ENCODE assay signal across 8 mouse cellular contexts in genomic region chr2:51542272-51542671, GRCm38 (mm10).
DNase-seq lines count a peak whose midpoint lies in the region; ATAC-seq and TF ChIP-seq lines count a peak whose summit lies in the region.

No protein-coding gene starts in this region.

- intact Hi-C loops in left cerebral cortex, adult 2 months (cut with DNase I): no loop called here

- TF ChIP-seq POLR2A in ES-Bruce4 (IDR thresholded peaks at IDR 0.05; ENCODE audit: insufficient read depth, low read length): no peak

- 88% methylated on average over 4 of the region's 4 CpGs for WGBS in neural tube, embryonic 15.5 days

- H3K4me1 ChIP-seq in ES-Bruce4 (ENCODE audit: control insufficient read depth, insufficient read depth, low read length): no peaks in the 10 kb centered on the region
- 0 out of 2 replicates have a peak, but pooled peaks cover 4% of the 10 kb centered on the region for H3K4me1 ChIP-seq in neural tube, embryonic 15.5 days

- H3K36me3 ChIP-seq in ES-Bruce4 (ENCODE audit: control insufficient read depth, insufficient read depth, low read length, poor library complexity, severe bottlenecking): no peaks in the 10 kb centered on the region
- no peaks in the 10 kb centered on the region for H3K36me3 ChIP-seq in neural tube, embryonic 15.5 days

- TF ChIP-seq EP300 in ES-Bruce4 (IDR thresholded peaks at IDR 0.05; ENCODE audit: insufficient read depth, low read depth, low read length): no peak

- ATAC-seq in hematopoietic stem cell, adult 5-6 weeks (replicated peaks in 1 of 2; ENCODE audit: insufficient read depth in 1 of 2, low FRiP score in 2 of 2, low TSS enrichment in 1 of 2, low read depth in 1 of 2, poor library complexity in 2 of 2, severe bottlenecking in 2 of 2): peak; percentile 62 to 71; a peak in 2 of 4 replicates
- ATAC-seq in neural tube, embryonic 15.5 days (ENCODE audit: low FRiP score): no peak

- DNase-seq in embryo, embryonic 10 days (ENCODE audit: low spot score): peak; percentile 45
- DNase-seq in embryo, embryonic 9.5 days (ENCODE audit: extremely low spot score): no peak
- DNase-seq in left cerebral cortex, adult 2 months (ENCODE audit: extremely low spot score in 1 of 2, low spot score in 2 of 2): no peak
- DNase-seq in left cerebral cortex, adult 8-10 months (ENCODE audit: low spot score in 2 of 2): no peak
- no peak for DNase-seq in left cerebral cortex, adult 11 months (ENCODE audit: low spot score)

- TF ChIP-seq CTCF in left cerebral cortex, adult 2 months (IDR thresholded peaks at IDR 0.05): peak; percentile 17
- TF ChIP-seq CTCF in ES-Bruce4 (IDR thresholded peaks at IDR 0.05; ENCODE audit: low read depth, low read length): peak; percentile 56

- H3K4me2 ChIP-seq in neural tube, embryonic 15.5 days: no peak overlapping the region

- no peak overlapping the region for H3K9ac ChIP-seq in ES-Bruce4 (ENCODE audit: low read depth, poor library complexity, severe bottlenecking)
- H3K9ac ChIP-seq in neural tube, embryonic 15.5 days (replicated peaks): no peak overlapping the region

- H3K4me3 ChIP-seq in left cerebral cortex, adult 2 months: no peak overlapping the region
- H3K4me3 ChIP-seq in ES-Bruce4 (ENCODE audit: low read depth, low read length): no peak overlapping the region
- no peak overlapping the region for H3K4me3 ChIP-seq in neural tube, embryonic 15.5 days (replicated peaks)

- H3K27me3 ChIP-seq in ES-Bruce4 (ENCODE audit: control insufficient read depth, insufficient read depth, low read length, poor library complexity, severe bottlenecking): no peaks in the 10 kb centered on the region
- no peaks in the 10 kb centered on the region for H3K27me3 ChIP-seq in neural tube, embryonic 15.5 days (replicated peaks)

- no peak overlapping the region for H3K27ac ChIP-seq in left cerebral cortex, adult 2 months
- no peak overlapping the region for H3K27ac ChIP-seq in ES-Bruce4 (ENCODE audit: insufficient read depth, low read length)
- H3K27ac ChIP-seq in neural tube, embryonic 15.5 days (replicated peaks): no peak overlapping the region

- no peaks in the 10 kb centered on the region for H3K9me3 ChIP-seq in ES-Bruce4 (replicated peaks; ENCODE audit: control insufficient read depth, insufficient read depth, low read length, poor library complexity, severe bottlenecking)
- H3K9me3 ChIP-seq in neural tube, embryonic 15.5 days (replicated peaks): no peaks in the 10 kb centered on the region; the same call in 1 of the 2 replicates
